Mouse (Mus musculus) kidney, postnatal 0 days (tissue): ENCODE measurements around the gene Rdm1. TPM values are rescaled to one million over a fixed set of nuclear protein-coding genes. Genes with fewer than 3 reads are reported as not detected.
A peak's percentile ranks its signal among the peaks of the same experiment; 100 is the strongest.
"Not testable (repeated sequence)": the region's sequence is repeated elsewhere in the genome, so short reads cannot be mapped to it uniquely, and the experiment has no call there.

Experiments
- ATAC-seq: fragments of 200-750 bp; cut with Nextera tagmentation; replicated peaks from 2 replicates; pipeline ENCODE4 v1.8.0; 2017; ENCODE audit warnings: low read depth, moderate number of reproducible peaks, moderate TSS enrichment, moderate library complexity; ENCODE audit not compliant: low FRiP score
- DNase-seq: peaks from one replicate; pipeline ENCODE4 v3.0.0-alpha.2; 2016; ENCODE audit warnings: low spot score
- H3K27ac ChIP-seq: fragments of 300-500 bp; sonication (generic); 2 replicates; pipeline ENCODE4 v1.5.1; 2014; ENCODE audit warnings: mild to moderate bottlenecking
- H3K27me3 ChIP-seq: fragments of 300-500 bp; sonication (generic); 2 replicates; pipeline ENCODE4 v1.6.1; 2014; ENCODE audit warnings: low read length, mixed read lengths; ENCODE audit not compliant: insufficient read depth
- H3K36me3 ChIP-seq: fragments of 300-500 bp; sonication (generic); 2 replicates; pipeline ENCODE4 v1.6.1; 2014; ENCODE audit warnings: low read length, mixed read lengths; ENCODE audit not compliant: insufficient read depth
- H3K4me1 ChIP-seq: fragments of 300-500 bp; sonication (generic); replicated peaks from 2 replicates; pipeline ENCODE4 v1.6.1; 2014; ENCODE audit warnings: antibody characterized with exemption, low read length, mixed read lengths; ENCODE audit not compliant: insufficient read depth
- H3K4me2 ChIP-seq: fragments of 300-500 bp; sonication (generic); 2 replicates; pipeline ENCODE4 v1.6.1; 2014; ENCODE audit warnings: mild to moderate bottlenecking, low read length, moderate library complexity, mixed read lengths
- H3K4me3 ChIP-seq: fragments of 300-500 bp; sonication (generic); replicated peaks from 2 replicates; pipeline ENCODE4 v1.5.1; 2014; ENCODE audit warnings: low read depth, low read length
- H3K9ac ChIP-seq: fragments of 300-500 bp; sonication (generic); 2 replicates; pipeline ENCODE4 v1.6.1; 2014; ENCODE audit warnings: low read depth, low read length
- H3K9me3 ChIP-seq: fragments of 300-500 bp; sonication (generic); replicated peaks from 2 replicates; pipeline ENCODE4 v1.6.1; 2016; ENCODE audit warnings: low read length, inconsistent platforms, mixed read lengths
- CTCF ChIP-seq: IDR thresholded peaks from 2 replicates; pipeline ENCODE4 v1.5.1; 2016; ENCODE audit warnings: antibody characterized with exemption, low read depth, mild to moderate bottlenecking, moderate library complexity
- WGBS: fragments of 180-500 bp; shearing (Covaris S2); extraction: QIAGEN DNeasy Blood & Tissue Kit; methylation state at CpG from one replicate; pipeline ENCODE4 v1.1.7; 2014; 5-methylcytosine and 5-hydroxymethylcytosine counted together
- polyA plus RNA-seq: library from polyadenylated mRNA; unstranded; fragments of >200 nt; fragmentation: Nextera tagmentation; extraction: Ambion mirVana; gene quantifications from 2 replicates; pipeline ENCODE4 v1.2.1, GENCODE M21; 2015

The Rdm1 gene
- polyA plus RNA-seq, 1 experiment from 2014 or later = 37.6 TPM

DNA sequence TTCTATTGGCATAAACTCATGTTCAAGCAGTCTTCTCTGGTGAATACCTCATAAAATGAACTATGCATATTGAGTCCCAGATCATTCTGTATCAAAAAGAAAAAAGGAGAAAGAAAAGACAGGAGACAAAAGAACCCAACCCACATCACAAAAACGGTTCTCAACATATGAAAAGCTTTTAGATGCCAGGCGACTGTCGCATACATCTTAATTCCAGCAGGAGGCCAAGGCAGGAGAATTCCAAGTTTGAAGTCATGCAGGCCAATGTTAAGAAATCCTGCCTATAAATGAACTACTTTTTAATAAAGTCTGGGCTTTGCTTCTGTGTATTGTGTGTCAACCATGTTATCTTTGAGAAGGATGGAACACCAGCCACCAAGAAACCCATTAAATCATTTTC, 22.9 kb upstream of the Rdm1 start:
- H3K9ac ChIP-seq = no peak overlapping the region
- ATAC-seq (no peak), DNase-seq (no peak)
- no peak for TF ChIP-seq CTCF
- no peaks in the 10 kb centered on the region for H3K36me3 ChIP-seq
- no peaks in the 10 kb centered on the region for H3K27me3 ChIP-seq
- H3K4me3 ChIP-seq = no peak overlapping the region
- H3K4me1 ChIP-seq = no peaks in the 10 kb centered on the region
- H3K9me3 ChIP-seq = no peaks in the 10 kb centered on the region
- no peak overlapping the region for H3K27ac ChIP-seq
- WGBS = 1% methylated on average over 3 of the region's 3 CpGs
- H3K4me2 ChIP-seq = peak overlapping the region; percentile 55; the same call in 1 of the 2 replicates

DNA sequence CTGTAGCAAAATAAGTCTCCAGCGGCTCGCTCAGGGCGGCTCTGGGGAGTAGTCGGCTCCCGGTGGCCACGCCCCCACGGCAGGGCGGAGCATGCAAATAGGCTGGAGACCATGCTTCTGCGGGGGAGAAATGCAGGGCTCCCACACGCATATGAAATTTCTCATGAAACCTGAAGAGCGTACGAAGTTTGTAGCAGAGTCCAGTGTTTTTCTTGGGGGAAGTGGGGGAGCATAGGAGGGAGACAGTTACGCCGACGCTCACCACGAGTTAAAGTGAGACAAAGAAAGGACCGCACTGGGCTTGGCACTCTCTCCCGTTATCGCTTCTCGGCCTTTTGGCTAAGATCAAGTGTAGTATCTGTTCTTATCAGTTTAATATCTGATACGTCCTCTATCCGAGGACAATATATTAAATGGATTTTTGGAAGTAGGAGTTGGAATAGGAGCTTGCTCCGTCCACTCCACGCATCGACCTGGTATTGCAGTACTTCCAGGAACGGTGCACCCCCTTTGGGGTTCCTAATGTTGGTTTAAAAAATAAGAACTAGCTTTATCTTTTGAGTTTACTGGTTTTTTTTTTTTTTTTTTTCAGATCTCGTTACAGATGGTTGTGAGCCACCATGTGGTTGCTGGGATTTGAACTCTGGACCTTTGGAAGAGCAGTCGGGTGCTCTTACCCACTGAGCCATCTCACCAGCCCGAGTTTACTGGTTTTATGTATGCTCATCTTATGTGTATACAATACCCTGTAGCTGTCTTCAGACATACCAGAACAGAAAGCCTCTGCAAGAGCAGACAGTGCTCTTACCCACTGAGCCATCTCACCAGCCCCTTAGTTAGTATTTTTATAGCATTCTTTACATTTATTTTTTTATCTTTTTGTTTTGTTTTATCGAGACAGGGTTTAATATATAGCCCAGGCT, 22.2 kb upstream of the Rdm1 start:
- DNase-seq = peak; percentile 79
- Histone ChIP-seq H3K4me2 (peak overlapping the region; percentile 55), H3K27ac (0 out of 2 replicates have a peak overlapping the region, but pooled peaks have one; percentile 42), H3K4me3 (0 out of 2 replicates have a peak overlapping the region, but pooled peaks have one; percentile 18)
- not testable (repeated sequence) for H3K27me3 ChIP-seq, H3K9ac ChIP-seq, H3K4me1 ChIP-seq, H3K9me3 ChIP-seq, H3K36me3 ChIP-seq
- ATAC-seq = peak; percentile 65; the same call in 1 of the 2 replicates
- under 1% methylated on average over 30 of the region's 30 CpGs for WGBS

DNA sequence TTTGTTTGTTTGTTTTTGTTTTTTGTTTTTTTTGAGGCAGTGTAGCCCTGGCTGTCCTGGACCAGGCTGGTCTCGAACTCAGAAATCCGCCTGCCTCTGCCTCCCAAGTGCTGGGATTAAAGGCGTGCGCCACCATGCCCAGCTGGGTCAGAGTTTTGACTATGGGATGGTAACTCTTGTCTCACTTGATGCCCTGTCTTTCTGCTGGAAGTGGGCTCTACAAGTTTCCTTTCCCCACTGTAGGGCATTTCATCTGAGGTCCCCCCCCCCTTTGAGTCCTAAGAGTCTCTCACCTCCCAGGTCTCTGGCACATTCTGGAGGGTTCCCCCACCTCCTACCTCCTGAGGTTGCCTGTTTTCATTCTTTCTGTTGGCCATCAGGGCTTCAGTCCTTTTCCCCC, 19.9 kb upstream of the Rdm1 start:
- H3K9ac ChIP-seq, H3K4me3 ChIP-seq, H3K4me2 ChIP-seq, H3K27ac ChIP-seq, ATAC-seq, H3K9me3 ChIP-seq, H3K27me3 ChIP-seq, H3K4me1 ChIP-seq, H3K36me3 ChIP-seq, DNase-seq: not testable (repeated sequence)
- WGBS = 93% methylated on average over 4 of the region's 4 CpGs

DNA sequence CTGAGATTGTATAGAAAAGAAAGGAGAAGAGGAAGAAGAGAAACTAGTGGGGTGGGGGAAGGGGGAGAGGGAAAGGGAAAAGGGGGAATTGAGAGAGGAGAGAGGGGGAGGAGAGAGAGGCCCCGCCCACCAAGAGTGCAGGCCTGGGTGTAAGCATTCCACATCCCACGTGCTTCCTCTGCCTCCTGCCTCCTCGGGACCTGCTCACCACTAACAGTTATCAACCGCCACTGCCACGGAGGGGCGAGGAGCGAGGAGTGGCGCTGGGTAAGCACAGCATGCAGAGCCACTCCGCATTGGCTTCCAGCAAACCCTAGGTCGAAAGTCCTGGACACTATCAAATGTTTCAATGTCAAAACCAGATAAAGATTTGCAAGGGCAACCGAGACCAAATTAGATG, 16.6 kb upstream of the Rdm1 start:
- WGBS = 21% methylated on average over 11 of the region's 11 CpGs
- Histone ChIP-seq H3K36me3 (no peaks in the 10 kb centered on the region), H3K9me3 (no peaks in the 10 kb centered on the region), H3K4me2 (no peak overlapping the region), H3K4me3 (no peak overlapping the region), H3K9ac (no peak overlapping the region), H3K27ac (no peak overlapping the region), H3K27me3 (no peaks in the 10 kb centered on the region), H3K4me1 (no peaks in the 10 kb centered on the region)
- no peak for DNase-seq
- no peak for ATAC-seq
- no peak for TF ChIP-seq CTCF

DNA sequence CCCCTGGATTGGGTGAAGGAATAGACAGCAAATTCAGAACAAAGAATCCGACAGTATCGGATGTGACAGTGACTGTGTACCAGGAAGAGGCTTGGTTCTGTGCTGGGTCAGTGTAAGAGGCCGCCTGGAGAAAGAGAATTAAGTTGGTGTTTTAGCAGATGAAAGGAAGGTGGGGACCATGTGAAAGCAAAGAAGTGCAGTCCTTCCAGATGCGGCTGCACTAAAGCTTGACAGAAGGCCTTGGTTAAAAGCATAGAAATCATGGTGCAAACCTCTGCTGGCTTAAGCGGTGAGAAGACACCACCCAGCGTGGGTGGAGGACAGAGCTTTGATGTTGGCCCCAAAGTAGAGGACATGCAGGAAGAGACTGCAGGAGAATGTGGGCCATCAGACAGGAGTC, 13.4 kb upstream of the Rdm1 start:
- Histone ChIP-seq H3K27me3 (no peaks in the 10 kb centered on the region), H3K9me3 (no peaks in the 10 kb centered on the region), H3K4me1 (0 out of 2 replicates have a peak, but pooled peaks cover 5% of the 10 kb centered on the region), H3K27ac (no peak overlapping the region), H3K9ac (no peak overlapping the region), H3K4me2 (no peak overlapping the region), H3K4me3 (no peak overlapping the region), H3K36me3 (no peaks in the 10 kb centered on the region)
- TF ChIP-seq CTCF = no peak
- 75% methylated on average over 6 of the region's 6 CpGs for WGBS
- DNase-seq = no peak
- no peak for ATAC-seq

DNA sequence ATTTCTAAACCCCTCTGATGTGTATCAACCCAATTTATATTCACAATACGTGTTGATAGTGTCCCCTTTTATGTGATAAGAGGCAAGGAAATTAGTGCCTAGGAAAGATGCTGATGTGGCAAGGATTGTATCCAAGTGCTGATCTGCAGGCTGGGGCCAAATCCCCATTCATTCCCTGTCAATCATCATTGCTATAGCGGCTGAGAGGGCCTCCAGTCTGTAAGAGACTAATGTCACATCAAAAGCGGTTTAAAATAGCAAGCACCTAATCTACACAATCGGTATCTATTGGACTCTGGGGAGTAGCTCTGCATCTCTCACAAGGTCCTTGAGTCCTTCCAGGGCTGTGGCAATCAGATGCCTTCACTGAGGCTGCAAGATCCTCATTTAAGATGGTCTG, 12.9 kb upstream of the Rdm1 start:
- Histone ChIP-seq H3K9ac (no peak overlapping the region), H3K4me2 (no peak overlapping the region), H3K36me3 (no peaks in the 10 kb centered on the region), H3K4me3 (no peak overlapping the region), H3K4me1 (0 out of 2 replicates have a peak, but pooled peaks cover 7% of the 10 kb centered on the region), H3K27ac (no peak overlapping the region), H3K9me3 (no peaks in the 10 kb centered on the region), H3K27me3 (no peaks in the 10 kb centered on the region)
- no peak for ATAC-seq
- TF ChIP-seq CTCF = no peak
- WGBS = 81% methylated on average over 4 of the region's 4 CpGs
- no peak for DNase-seq
